Mouse (Mus musculus) embryonic facial prominence, embryonic 13.5 days (tissue): ENCODE data around the gene Mbd3. TPM values are rescaled to one million over a fixed set of nuclear protein-coding genes. Genes with fewer than 3 reads are reported as not detected.
A peak's percentile ranks its signal among the peaks of the same experiment; 100 is the strongest.

Experiments
- ATAC-seq: fragments of 200-750 bp; cut with Nextera tagmentation; 2 replicates; pipeline ENCODE4 v1.8.0; 2017; ENCODE audit warnings: low read depth; ENCODE audit not compliant: insufficient number of reproducible peaks, insufficient read depth, low FRiP score, low TSS enrichment
- H3K27ac ChIP-seq: fragments of 300-500 bp; sonication (generic); 2 replicates; pipeline ENCODE4 v1.5.1; 2015; ENCODE audit warnings: moderate library complexity, mild to moderate bottlenecking, inconsistent platforms
- H3K27me3 ChIP-seq: fragments of 300-500 bp; sonication (generic); 2 replicates; pipeline ENCODE4 v1.6.1; 2015; ENCODE audit warnings: mild to moderate bottlenecking, inconsistent platforms
- H3K36me3 ChIP-seq: fragments of 300-500 bp; sonication (generic); 2 replicates; pipeline ENCODE4 v1.6.1; 2015; ENCODE audit warnings: mild to moderate bottlenecking, inconsistent platforms
- H3K4me1 ChIP-seq: fragments of 300-500 bp; sonication (generic); 2 replicates; pipeline ENCODE4 v1.6.1; 2015; ENCODE audit warnings: inconsistent platforms
- H3K4me2 ChIP-seq: fragments of 300-500 bp; sonication (generic); 2 replicates; pipeline ENCODE4 v1.6.1; 2015; ENCODE audit warnings: moderate library complexity, mild to moderate bottlenecking, inconsistent platforms
- H3K4me3 ChIP-seq: fragments of 300-500 bp; sonication (generic); 2 replicates; pipeline ENCODE4 v1.5.1; 2015; ENCODE audit warnings: mild to moderate bottlenecking, inconsistent platforms
- H3K9ac ChIP-seq: fragments of 300-500 bp; sonication (generic); 2 replicates; pipeline ENCODE4 v1.6.1; 2015; ENCODE audit warnings: mild to moderate bottlenecking, inconsistent platforms
- H3K9me3 ChIP-seq: fragments of 300-500 bp; sonication (generic); 2 replicates; pipeline ENCODE4 v1.6.1; 2016; ENCODE audit warnings: inconsistent platforms
- WGBS: fragments of 180-500 bp; shearing (Covaris S2); methylation state at CpG from one replicate; pipeline ENCODE4 v1.1.7; 2015; ENCODE audit warnings: mixed read lengths; 5-methylcytosine and 5-hydroxymethylcytosine counted together
- polyA plus RNA-seq: library from polyadenylated mRNA; unstranded; fragments of >200 nt; fragmentation: Nextera tagmentation; extraction: Ambion mirVana; gene quantifications from 2 replicates; pipeline ENCODE4 v1.2.1, GENCODE M21; 2015

Gene Mbd3
- polyA plus RNA-seq, 1 experiment from 2014 or later = 297 TPM

DNA sequence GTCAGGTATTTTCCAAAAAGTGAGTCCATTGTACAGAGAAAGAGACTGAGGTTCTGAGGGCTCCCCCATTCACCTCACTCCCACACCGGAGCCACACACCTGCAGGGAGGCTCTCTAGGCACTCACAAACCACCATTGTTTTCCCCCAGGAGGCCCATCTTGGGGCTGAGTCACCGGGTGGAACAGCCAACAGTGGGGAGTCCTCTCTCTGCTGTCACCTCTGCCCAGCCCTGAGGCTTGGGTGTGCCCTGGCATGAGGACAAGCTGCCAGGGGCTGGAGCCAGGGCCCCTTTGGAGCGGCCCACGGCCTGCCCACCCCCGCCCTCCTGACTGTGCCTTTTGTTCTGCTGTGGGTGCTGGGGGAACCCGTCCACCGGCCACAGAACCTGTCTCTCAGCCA lies 36.4 kb upstream of the Mbd3 start:
- Histone ChIP-seq H3K4me3 (no peak overlapping the region), H3K9ac (peak overlapping the region; percentile 51; the same call in 1 of the 2 replicates), H3K4me1 (peaks cover 25% of the 10 kb centered on the region), H3K27me3 (peaks cover 5% of the 10 kb centered on the region; the same call in 1 of the 2 replicates), H3K9me3 (no peaks in the 10 kb centered on the region), H3K4me2 (no peak overlapping the region), H3K27ac (0 out of 2 replicates have a peak overlapping the region, but pooled peaks have one; percentile 1), H3K36me3 (peaks cover 3% of the 10 kb centered on the region; the same call in 1 of the 2 replicates)
- no peak for ATAC-seq
- WGBS = 41% methylated on average over 7 of the region's 7 CpGs

DNA sequence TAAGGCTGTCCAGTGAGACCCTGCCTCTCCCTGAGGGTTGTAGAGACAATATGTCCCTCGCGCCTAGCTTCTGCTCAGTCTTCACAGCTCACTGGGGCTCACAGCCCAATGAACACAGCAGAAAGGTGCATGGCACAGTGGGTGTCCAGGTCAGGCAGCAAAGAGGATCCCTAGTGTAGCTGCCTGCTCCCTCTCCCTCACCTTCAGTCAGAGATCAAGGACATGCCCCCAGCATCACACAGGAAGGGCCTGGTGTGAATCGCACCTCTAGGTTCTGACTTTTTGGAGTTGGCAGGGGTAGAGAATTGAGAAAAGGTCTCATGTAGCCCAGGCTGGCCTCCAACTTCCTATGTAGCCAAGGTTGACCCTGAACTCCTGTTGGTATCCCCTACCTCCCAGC lies 35.5 kb upstream of the Mbd3 start:
- 77% methylated on average over 3 of the region's 3 CpGs for WGBS
- Histone ChIP-seq H3K27ac (no peak overlapping the region), H3K4me1 (peaks cover 28% of the 10 kb centered on the region), H3K4me3 (no peak overlapping the region), H3K9me3 (no peaks in the 10 kb centered on the region), H3K27me3 (peaks cover 5% of the 10 kb centered on the region; the same call in 1 of the 2 replicates), H3K36me3 (peaks cover 12% of the 10 kb centered on the region), H3K9ac (no peak overlapping the region), H3K4me2 (no peak overlapping the region)
- ATAC-seq = no peak

DNA sequence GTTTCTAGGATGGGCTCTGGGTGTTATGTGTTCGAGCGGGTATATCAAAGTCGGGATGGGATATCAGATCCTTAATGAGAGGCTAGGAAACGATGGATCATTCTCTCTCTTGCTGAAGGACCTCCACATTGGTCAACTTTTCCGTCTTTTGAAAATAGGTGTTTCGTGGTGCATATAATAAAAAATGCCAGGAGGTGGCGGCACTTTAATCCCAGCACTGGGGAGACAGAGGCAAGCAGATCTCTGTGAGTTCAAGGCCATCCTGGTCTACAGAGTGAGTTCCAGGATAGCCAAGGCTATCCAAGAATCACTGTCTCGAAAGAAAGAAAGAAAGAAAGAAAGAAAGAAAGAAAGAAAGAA lies 34.9 kb upstream of the Mbd3 start:
- H3K9ac ChIP-seq = peak overlapping the region; percentile 21; the same call in 1 of the 2 replicates
- H3K36me3 ChIP-seq = peaks cover 19% of the 10 kb centered on the region
- peaks cover 28% of the 10 kb centered on the region for H3K4me1 ChIP-seq
- peak overlapping the region; percentile 90 for H3K4me2 ChIP-seq
- peak overlapping the region; percentile 91 for H3K4me3 ChIP-seq
- ATAC-seq = no peak
- H3K27me3 ChIP-seq = peaks cover 5% of the 10 kb centered on the region; the same call in 1 of the 2 replicates
- H3K27ac ChIP-seq = peak overlapping the region; percentile 28; the same call in 1 of the 2 replicates
- no peaks in the 10 kb centered on the region for H3K9me3 ChIP-seq
- 14% methylated on average over 8 of the region's 8 CpGs for WGBS

DNA sequence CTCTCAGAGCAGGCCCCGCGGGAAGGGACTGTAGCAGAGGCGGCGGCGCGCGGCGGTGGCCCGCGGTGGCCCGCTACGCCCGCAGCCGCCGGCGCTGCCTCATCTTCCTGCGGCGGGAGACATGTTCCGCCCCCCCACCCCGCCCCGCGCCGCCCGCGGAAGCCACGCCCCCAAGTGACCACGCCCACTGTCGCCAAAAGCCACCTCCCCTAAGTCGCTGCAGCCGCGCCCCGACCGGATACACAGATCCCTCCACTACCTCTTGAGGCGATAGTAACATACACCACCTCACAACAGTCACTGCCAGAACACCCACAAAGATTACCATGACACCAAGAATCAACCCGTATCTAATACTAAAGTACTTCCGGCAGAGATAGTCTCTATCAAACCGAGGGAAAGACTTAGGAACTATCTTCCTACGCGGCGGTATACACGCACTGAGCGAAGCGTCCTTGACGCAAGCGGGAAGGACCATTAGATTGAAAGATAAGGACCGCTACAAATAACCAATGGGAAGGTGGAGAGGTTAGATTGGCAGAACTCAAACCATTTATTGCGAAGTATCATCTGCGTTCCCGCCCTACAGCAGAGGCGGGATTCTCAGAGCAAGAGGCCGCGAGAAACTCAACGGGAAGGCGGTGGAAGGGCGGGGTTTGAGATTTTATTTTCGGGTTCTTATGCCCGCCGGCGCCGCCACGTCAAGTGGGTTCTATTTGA lies 34.3 kb upstream of the Mbd3 start, which contains the start of gene Tcf3:
Gene Tcf3, minus strand, starts transcription at position 135 of the 720 bp plus-strand sequence.
- ATAC-seq = peak; percentile 87
- Histone ChIP-seq H3K27me3 (peaks cover 5% of the 10 kb centered on the region; the same call in 1 of the 2 replicates), H3K27ac (peak within 1 kb of the TSS; percentile 95), H3K9me3 (no peaks in the 10 kb centered on the region), H3K4me1 (peaks cover 28% of the 10 kb centered on the region), H3K4me2 (peak within 1 kb of the TSS; percentile 90), H3K4me3 (peak within 1 kb of the TSS; percentile 91), H3K36me3 (peaks cover 24% of the 10 kb centered on the region), H3K9ac (peak within 1 kb of the TSS; percentile 99)
- under 1% methylated on average over 41 of the region's 61 CpGs for WGBS

DNA sequence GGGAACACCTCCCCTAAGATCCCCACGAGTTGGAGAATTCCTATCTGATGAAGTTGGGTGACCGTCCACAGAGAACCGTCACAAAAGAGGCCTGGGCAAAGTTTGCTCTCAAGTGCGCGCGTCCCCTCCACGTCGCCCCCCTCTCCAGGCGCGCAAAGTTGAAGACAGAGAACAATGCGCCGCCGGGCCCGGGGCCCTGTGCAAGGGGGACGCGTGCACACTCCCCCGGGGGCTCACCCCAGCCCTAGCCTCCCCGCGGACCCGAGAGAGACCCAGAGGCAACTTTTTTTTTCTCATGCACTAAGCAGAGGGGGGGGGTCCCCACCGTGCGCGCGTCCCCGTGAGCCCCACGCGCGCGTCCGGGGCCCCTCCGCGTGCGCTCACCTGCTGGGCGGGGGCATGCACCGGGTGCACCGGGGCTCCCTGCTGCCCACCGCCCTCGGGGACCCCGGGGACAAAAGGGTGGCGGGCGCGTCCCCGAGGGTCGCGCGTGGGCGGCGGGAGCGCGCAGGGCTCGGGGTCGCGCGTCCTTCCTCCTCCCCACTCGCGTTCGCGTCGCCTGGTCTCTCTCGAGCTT lies 33.7 kb upstream of the Mbd3 start:
- H3K4me2 ChIP-seq = peak overlapping the region; percentile 90
- H3K9ac ChIP-seq = peak overlapping the region; percentile 99
- H3K27ac ChIP-seq = peak overlapping the region; percentile 95
- no peaks in the 10 kb centered on the region for H3K9me3 ChIP-seq
- H3K36me3 ChIP-seq = peaks cover 30% of the 10 kb centered on the region
- peaks cover 3% of the 10 kb centered on the region; the same call in 1 of the 2 replicates for H3K27me3 ChIP-seq
- peak overlapping the region; percentile 91 for H3K4me3 ChIP-seq
- no peak for ATAC-seq
- WGBS = 1% methylated on average over 37 of the region's 60 CpGs
- H3K4me1 ChIP-seq = peaks cover 28% of the 10 kb centered on the region

DNA sequence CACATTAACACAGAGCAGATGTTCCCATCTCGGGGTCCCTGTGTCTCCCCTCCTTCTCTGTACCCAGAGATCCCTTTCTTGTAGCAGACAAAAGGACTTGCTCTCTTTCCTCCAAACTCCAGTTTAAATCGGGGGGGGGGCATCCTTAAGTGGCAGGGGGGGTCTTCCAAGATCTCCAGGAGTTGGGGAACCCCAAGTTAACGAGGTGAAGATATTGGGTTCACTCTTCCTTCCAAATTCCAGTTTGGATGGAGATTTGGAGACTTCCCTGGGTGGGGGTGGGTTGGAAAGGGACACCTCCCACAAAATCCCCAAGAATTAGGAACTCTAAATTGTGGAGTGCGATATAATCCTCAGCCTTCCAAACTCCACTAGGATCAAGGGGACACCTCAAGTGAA lies 33.0 kb upstream of the Mbd3 start:
- ATAC-seq = no peak
- Histone ChIP-seq H3K4me2 (peak overlapping the region; percentile 90), H3K9me3 (no peaks in the 10 kb centered on the region), H3K4me1 (peaks cover 28% of the 10 kb centered on the region), H3K36me3 (peaks cover 37% of the 10 kb centered on the region), H3K27ac (peak overlapping the region; percentile 95), H3K4me3 (peak overlapping the region; percentile 91), H3K27me3 (no peaks in the 10 kb centered on the region), H3K9ac (peak overlapping the region; percentile 99)
- under 1% methylated on average over 4 of the region's 4 CpGs for WGBS

DNA sequence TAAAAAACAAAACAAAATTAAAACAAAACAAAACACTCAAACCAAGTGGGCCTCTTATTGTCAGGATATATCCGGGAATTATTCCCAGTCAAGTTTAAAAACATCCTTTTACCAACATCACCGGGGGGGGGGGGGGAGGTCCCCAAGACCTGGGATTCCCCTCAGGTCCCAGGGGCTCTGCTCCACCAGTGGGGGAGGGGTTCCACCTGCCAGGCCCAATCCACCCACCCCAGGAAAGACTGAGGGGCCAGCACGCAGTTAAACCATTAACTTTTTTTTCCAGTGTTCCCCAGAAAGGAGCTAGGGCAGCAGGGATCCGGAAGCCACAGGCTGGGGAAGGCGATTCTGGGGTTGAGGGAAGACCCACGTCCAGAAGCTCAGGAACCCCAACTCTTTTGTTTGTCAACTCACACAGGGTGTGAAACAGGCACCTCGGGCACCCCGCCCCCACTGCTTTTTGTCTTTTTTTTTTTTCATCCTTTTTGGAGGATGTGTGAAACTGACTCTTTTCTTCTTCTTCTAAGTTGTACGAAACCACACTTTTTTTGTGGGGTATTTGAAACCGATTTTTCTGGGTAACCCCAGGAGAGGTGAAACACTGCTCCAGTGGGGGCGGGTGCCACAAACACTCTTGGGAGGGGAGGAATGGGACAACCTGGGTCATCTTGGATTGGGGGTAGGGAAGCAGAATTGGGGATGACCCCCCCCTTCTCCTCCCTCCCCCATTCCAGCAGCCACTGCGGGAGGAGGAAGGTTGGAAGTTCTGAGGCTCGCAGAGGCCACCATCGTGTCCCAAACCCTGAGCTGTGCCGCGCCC lies 32.4 kb upstream of the Mbd3 start:
- WGBS = 16% methylated on average over 16 of the region's 16 CpGs
- no peak for ATAC-seq
- Histone ChIP-seq H3K36me3 (peaks cover 43% of the 10 kb centered on the region), H3K4me2 (peak overlapping the region; percentile 90), H3K4me1 (peaks cover 28% of the 10 kb centered on the region), H3K27ac (peak overlapping the region; percentile 95), H3K27me3 (no peaks in the 10 kb centered on the region), H3K4me3 (peak overlapping the region; percentile 91), H3K9me3 (no peaks in the 10 kb centered on the region), H3K9ac (peak overlapping the region; percentile 99)

DNA sequence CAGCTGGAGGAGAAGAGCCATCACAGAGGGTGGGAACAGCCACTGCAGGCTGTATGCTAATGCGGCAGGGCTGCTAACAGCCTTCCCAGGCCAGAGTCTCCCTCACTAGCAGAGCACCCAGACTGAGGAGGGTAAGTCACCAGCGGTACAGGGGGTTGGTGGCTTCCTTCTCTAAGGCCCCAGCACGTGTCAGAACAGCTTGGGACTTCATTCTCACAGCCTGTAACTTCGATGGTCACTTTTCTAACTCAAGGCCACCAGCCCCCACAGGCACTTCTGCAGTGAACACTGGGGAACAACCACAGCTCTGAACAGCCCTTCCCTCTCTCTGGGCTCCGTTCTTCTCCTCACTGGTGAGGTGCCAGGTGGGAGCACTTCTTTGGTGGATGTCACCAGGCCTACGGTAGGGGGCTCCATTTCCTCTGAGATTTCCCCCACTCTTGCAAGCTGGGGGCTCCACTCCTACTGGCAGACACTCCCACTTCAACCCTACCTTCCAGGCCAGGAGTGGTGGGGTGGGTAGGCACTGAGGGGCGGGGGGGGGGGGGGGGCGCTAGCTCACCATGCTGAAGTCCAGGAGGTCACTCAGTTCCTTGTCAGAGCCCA lies 31.1 kb upstream of the Mbd3 start:
- Histone ChIP-seq H3K36me3 (peaks cover 56% of the 10 kb centered on the region), H3K9ac (0 out of 2 replicates have a peak overlapping the region, but pooled peaks have one; percentile 7), H3K9me3 (no peaks in the 10 kb centered on the region), H3K4me1 (peaks cover 19% of the 10 kb centered on the region), H3K4me3 (peak overlapping the region; percentile 91; the same call in 1 of the 2 replicates), H3K27me3 (no peaks in the 10 kb centered on the region), H3K27ac (no peak overlapping the region), H3K4me2 (peak overlapping the region; percentile 90)
- ATAC-seq = no peak
- WGBS = 68% methylated on average over 8 of the region's 8 CpGs

DNA sequence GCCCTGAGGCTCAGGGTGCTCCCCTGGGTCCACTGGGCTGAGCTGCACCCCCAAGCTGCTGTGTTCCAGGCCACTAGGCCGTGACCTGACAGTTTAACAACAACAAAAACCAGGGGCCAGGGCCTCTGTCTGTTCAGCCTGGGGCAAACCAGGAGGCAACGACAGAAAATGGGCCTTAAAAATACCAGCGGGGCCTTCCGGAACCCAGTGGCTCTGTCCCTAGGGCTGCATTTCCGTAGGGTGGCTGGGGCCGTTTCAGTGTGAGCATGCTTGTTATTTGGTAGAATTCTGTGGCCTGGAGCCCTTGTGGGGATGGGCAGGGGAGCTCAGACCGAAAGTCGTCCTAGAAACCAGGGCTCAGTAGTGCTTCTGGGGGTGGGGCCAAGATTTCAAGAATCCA lies 30.4 kb upstream of the Mbd3 start:
- no peak for ATAC-seq
- WGBS = 78% methylated on average over 8 of the region's 8 CpGs
- Histone ChIP-seq H3K27ac (no peak overlapping the region), H3K27me3 (no peaks in the 10 kb centered on the region), H3K4me1 (peaks cover 17% of the 10 kb centered on the region), H3K9me3 (no peaks in the 10 kb centered on the region), H3K9ac (peak overlapping the region; percentile 21; the same call in 1 of the 2 replicates), H3K4me3 (no peak overlapping the region), H3K36me3 (peaks cover 63% of the 10 kb centered on the region), H3K4me2 (no peak overlapping the region)

DNA sequence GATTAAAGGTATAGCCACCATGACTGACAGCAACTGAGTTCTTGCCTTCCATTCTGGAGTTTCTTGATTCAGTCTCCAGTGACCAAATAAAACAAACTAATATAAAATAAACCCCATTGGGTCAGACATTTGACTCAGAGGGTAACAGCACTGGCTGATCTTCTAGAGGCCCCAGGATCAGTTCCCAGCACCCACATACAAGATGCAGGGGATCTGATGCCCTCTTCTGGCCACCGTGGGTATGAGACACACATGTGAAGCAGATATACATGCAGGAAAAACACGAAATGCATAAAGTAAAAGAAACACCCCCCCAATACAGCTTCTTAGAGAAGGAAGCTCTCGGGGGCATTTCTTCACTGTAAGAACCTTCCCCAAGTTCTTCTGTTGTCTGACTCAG lies 25.7 kb upstream of the Mbd3 start:
- Histone ChIP-seq H3K36me3 (peaks cover 99% of the 10 kb centered on the region), H3K4me2 (no peak overlapping the region), H3K27me3 (no peaks in the 10 kb centered on the region), H3K4me3 (no peak overlapping the region), H3K9me3 (no peaks in the 10 kb centered on the region), H3K4me1 (no peaks in the 10 kb centered on the region), H3K27ac (no peak overlapping the region), H3K9ac (no peak overlapping the region)
- WGBS = 94% methylated on average over 3 of the region's 3 CpGs
- no peak for ATAC-seq

DNA sequence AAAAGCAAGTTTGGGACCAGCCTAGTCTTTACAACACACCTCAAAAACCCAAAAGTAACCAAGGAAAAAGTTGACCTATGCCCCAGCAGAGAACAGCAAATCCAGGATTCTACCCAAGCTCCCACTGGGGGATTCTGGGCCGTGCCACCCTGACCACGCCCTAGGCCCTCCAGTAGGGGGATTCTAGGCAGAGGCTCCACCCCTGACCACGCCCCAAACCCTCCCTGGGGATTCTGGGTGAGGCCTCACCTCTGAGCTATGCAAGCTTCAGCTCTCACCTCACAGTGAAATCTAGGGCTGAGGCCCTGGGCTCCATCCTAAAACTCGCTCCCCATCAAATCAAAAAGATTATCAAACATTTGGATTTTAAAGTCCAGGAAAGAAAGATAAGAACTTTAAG lies 24.2 kb upstream of the Mbd3 start:
- no peak overlapping the region for H3K4me2 ChIP-seq
- H3K36me3 ChIP-seq = peaks cover 99% of the 10 kb centered on the region
- H3K4me1 ChIP-seq = peaks cover 8% of the 10 kb centered on the region; the same call in 1 of the 2 replicates
- H3K27ac ChIP-seq = no peak overlapping the region
- no peak for ATAC-seq
- no peaks in the 10 kb centered on the region for H3K27me3 ChIP-seq
- H3K9ac ChIP-seq = no peak overlapping the region
- WGBS = 58% methylated on average over 4 of the region's 4 CpGs
- no peaks in the 10 kb centered on the region for H3K9me3 ChIP-seq
- H3K4me3 ChIP-seq = no peak overlapping the region
